Mouse (Mus musculus) embryo, embryonic 9.5 days (tissue): ENCODE results near the gene Ank2.
"Not testable (repeated sequence)": the region's sequence is repeated elsewhere in the genome, so short reads cannot be mapped to it uniquely, and the experiment has no call there.

Experiments used
- DNase-seq: peaks from one replicate; pipeline ENCODE4 v3.0.0-alpha.2; 2017; ENCODE audit errors: extremely low spot score

The Ank2 gene

DNA sequence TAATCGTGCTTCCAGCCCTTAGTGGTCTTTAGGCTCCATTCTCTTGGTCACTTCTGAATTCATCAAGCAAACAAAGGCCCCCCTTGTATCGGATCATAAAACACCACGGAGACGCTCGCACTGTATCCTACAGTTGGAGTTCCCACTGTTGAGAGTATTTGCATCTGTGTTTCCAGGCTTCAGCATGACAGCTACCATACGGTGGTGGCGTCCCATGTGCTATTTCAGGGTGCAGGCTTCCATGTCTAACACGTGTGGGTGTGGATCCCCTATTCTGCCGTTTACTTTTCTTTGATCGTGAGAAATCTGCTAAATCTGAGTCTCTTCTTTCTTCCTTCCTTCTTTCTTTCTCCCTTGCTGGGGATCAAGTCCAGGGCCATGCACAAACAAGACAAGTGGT, 14.0 kb downstream of the Ank2 start:
- no peak for DNase-seq

GRCm38 (mm10) chr3:127481658-127482057, 17.5 kb downstream of the Ank2 start:
- no peak for DNase-seq

- not testable (repeated sequence) for DNase-seq
Observed at GRCm38 (mm10) chr3:127480369-127480768, 18.8 kb downstream of the Ank2 start.

GRCm38 (mm10) chr3:127474115-127474514, 25.0 kb downstream of the Ank2 start:
- DNase-seq, result no peak

DNA sequence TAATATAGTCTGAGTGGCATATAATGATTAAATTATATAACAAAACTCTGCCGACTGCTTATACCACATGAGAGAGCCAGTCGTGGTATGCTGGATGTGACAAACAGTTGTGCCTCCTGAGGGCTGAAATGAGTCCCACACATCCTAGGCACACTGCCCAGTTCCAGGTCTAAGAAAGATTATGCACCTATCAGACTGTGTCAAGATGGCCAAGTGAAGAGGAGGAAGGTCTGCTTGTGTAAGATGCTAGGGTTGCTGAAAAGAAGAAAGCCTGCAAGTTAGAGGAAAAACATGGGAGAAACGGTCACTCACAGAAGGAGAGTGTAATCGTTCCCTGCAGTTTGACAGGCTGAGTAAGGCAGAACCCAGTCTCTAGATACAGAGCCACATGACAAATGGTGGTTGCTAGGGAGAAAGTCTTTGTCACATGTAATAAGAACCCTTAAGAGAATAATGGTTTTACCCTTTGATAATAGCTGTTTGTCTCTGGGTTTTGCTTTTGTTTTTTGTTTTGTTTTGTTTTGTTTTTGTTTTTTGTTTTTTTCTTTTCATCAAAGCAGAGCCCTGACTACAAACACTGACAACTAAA, 29.9 kb downstream of the Ank2 start:
- no peak for DNase-seq

DNA sequence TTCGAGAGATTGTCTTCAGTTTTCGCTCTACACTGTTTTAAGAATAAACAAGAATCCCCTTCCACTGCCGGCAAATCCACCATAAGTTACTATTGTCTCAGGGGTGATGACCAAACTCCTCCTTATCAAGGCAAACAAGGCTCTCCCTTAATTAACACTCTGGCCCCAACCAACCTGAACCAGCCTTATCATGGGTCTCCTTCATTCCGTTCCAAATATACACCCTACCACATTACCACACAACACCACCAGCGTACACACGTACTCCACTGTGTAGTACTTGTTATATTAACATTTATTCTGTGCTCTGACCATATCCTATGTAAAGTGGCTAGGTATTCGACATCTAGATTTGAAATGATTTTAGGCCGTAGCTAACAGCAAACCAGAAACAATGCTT, 30.6 kb downstream of the Ank2 start:
- no peak for DNase-seq

- no peak for DNase-seq
Observed at GRCm38 (mm10) chr3:127463816-127464480, 35.2 kb downstream of the Ank2 start.

- DNase-seq, result no peak
Observed at GRCm38 (mm10) chr3:127463165-127463564, 36.0 kb downstream of the Ank2 start.

GRCm38 (mm10) chr3:127462413-127462812, 36.7 kb downstream of the Ank2 start:
- no peak for DNase-seq

DNA sequence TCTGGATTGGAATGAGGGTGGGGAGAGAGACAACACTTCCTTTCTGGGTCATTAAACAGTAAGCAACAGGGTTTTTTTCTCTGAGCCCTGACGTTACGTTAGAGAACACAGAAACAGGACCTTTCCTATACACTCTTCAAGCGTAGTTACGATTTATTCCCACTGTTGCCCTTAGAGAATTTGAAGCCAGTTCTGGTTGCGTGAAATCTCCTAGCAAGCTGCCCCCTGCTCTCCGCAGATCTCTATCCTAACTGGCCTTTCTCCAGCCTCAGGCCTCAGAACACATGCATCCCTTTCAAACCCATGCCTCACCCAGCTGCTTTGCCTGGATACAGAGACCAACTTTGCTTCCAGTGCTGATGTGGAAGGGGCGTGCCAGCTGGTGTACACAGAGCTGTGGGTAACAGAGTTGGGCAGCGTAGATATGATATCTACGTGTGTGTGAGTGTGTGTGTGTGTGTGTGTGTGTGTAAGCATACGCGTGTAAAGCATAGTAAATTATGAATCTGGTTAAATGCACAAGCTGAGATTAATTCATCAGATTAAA, 38.2 kb downstream of the Ank2 start:
- DNase-seq, result no peak

GRCm38 (mm10) chr3:127459858-127460257, 39.3 kb downstream of the Ank2 start:
- DNase-seq, result no peak

DNA sequence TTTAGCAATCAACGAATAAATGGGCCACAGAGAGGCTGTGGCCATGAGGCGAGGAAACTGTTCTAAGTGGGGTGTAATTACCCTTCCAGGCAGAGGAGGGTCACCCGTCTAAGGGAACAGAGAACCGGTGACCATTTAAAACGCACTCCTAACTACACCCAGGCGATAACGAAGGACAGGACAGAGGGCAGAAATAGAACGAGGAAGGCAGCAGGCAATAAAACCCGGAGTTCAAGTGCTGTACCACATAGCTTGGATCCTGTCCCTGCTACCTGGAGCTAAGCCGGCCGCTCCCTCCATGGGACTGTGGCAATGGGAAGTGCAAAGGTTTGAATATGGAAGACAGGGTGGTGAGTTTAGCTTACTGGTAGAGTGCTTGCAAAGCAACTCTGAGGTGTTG, 40.2 kb downstream of the Ank2 start:
- no peak for DNase-seq

- DNase-seq, result no peak
Observed at GRCm38 (mm10) chr3:127458420-127458798, 40.7 kb downstream of the Ank2 start.

DNA sequence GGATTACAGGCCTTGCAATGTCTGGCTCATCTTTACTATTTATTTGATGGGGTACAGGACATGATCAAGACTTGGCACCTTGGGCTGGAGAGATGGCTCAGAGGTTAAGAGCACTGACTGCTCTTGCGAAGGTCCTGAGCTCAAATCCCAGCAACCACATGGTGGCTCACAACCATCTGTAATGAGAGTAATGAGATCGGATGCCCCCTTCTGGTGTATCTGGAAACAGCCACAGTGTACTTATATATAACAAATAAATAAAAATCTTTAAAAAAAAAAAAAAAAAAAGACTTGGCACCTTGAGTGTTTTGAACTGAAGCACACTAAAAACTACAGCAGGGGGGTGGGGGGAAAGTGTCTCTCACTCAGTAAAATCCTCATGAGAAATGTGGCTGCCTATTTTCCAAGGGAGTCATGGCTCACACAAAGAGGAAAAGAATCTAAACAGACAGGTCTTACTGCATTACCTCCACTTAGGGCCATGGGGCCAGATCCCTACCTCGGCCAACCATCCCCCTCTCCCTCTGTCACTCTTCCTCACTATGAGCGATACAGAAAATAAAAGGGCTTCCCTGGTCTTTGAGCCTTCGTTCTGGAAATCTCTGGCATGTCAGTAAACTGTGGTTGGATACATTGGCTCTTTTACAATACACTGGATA, 41.3 kb downstream of the Ank2 start:
- DNase-seq, result no peak

GRCm38 (mm10) chr3:127453738-127454137, 45.4 kb downstream of the Ank2 start:
- DNase-seq, result no peak

GRCm38 (mm10) chr3:127453254-127453653, 45.9 kb downstream of the Ank2 start:
- no peak for DNase-seq

DNA sequence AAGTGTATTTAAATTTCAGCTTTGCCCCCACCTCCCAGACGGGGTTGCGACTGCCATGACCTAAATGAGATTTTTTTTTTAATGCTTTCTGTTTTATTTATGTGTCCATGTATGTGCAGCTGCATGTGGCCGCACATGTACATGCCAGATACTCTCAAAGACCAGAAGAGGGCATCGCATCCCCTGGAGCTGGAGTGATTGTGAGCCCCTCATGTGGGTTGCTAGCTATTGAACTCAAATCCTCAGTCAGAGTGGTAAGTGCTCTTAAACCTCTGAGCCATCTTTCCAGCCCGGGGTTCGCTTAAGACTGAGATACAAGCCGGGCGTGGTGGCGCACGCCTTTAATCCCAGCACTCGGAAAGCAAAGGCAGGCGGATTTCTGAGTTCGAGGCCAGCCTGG, 46.9 kb downstream of the Ank2 start:
- DNase-seq, result no peak

- DNase-seq, result no peak
Observed at GRCm38 (mm10) chr3:127451741-127452140, 47.4 kb downstream of the Ank2 start.

DNA sequence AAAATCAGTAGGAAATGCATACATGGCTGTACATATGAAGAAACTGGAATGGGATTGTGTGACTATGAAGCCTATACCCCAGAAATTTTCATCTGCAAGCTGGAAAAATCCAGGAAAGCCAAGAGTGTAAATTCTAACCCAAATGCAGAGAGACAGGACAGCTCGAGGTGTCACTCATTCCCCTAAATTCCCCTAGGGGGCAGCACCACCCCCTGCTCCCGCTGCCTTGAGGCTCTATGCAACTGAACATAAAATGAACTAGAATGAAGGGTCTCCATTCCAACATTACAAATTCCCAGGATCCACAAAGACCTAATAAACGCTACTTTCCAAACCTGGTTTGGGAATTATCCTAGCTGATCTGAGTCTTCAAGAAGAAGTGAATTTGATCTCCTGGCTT, 48.1 kb downstream of the Ank2 start:
- DNase-seq, result no peak

GRCm38 (mm10) chr3:127446173-127446572, 53.0 kb downstream of the Ank2 start:
- peak; percentile 68 for DNase-seq

DNA sequence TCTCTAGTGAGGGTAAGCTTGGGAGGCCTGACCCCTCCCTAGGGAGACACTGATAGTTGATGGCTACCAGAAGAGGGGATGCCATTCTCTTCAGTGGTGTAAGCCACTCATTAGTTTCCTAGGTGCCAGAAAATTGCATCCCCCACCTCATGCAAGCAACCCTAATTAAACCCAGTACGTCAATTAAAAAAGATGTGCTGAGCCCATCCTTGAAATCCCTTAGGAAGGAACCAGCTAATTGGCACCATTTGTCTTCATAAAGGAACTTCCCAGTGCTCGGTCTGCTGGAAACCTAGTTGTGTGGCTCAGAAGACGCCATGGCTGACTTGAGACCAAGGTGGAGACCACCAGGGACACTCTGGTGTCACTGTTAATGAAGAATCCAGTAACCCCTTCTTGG, 65.9 kb downstream of the Ank2 start:
- no peak for DNase-seq

DNA sequence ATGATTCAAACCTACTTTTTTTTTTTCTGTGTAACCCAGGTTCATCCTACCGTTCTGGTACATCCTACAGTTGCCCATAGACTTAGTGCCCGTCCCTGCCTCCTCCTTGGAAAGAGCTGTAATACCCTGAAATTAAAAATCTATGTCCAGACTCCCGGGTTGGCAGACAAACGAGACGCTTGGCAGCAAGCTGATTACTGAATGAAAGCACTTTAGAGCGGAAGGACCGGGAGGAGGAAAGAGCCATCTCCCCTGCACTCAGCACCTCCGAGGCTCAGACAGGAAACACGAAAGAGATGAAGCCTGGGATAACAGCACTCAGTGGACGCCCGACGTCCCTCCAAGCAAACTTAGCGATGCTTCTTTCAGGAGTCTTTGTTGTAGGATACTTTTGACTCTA, 69.3 kb downstream of the Ank2 start:
- DNase-seq, result no peak

GRCm38 (mm10) chr3:127428527-127428926, 70.6 kb downstream of the Ank2 start:
- DNase-seq, result no peak
